Mouse (Mus musculus): Measurements from ENCODE around the gene Naglu.

DNA sequence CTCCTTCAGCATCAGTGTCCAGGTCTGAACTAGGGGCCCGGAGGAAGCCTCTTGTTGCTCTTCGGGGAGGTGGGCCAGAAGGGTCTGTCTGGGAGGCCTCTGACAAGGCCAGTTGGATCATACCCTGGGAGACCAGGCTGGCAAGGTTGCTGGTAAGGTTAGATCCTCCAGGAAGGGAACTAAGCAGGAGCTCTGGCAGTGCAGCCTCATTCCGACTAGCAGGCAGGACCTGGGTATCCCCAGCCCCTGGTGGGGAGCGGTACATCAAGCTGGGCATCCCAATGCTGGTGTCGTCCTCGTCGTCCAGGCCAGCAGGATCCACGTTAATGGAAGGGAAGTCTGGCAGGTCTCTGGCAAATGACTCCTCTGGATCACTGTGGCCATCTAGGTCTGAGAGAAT lies 28.4 kb downstream of the Naglu start:
- TF ChIP-seq USF1 (IDR thresholded peaks at IDR 0.05; ENCODE audit: low read depth): no peak
- no peak for TF ChIP-seq CTCF (IDR thresholded peaks at IDR 0.05; ENCODE audit: control insufficient read depth, insufficient read depth, insufficient read length)

Data from C2C12 (cell line).